Mouse (Mus musculus) limb, embryonic 10.5 days (tissue): Measurements from ENCODE around the gene Nfix. TPM values are rescaled to one million over a fixed set of nuclear protein-coding genes. Genes with fewer than 3 reads are reported as not detected.

Experiments used
- DNase-seq: peaks from one replicate; pipeline ENCODE4 v3.0.0-alpha.2; 2017; ENCODE audit warnings: low spot score
- H3K27ac ChIP-seq: fragments of 300-500 bp; sonication (generic); 2 replicates; pipeline ENCODE4 v1.5.1; 2016; ENCODE audit warnings: mild to moderate bottlenecking
- H3K27me3 ChIP-seq: fragments of 300-500 bp; sonication (generic); 2 replicates; pipeline ENCODE4 v1.6.1; 2016; ENCODE audit warnings: low read depth, mild to moderate bottlenecking; ENCODE audit not compliant: poor library complexity, severe bottlenecking
- H3K36me3 ChIP-seq: fragments of 300-500 bp; sonication (generic); 2 replicates; pipeline ENCODE4 v1.6.1; 2016; ENCODE audit warnings: mild to moderate bottlenecking, moderate library complexity
- H3K4me1 ChIP-seq: fragments of 300-500 bp; sonication (generic); 2 replicates; pipeline ENCODE4 v1.6.1; 2016
- H3K4me3 ChIP-seq: fragments of 300-500 bp; sonication (generic); 2 replicates; pipeline ENCODE4 v1.5.1; 2016; ENCODE audit warnings: mild to moderate bottlenecking, moderate library complexity
- H3K9me3 ChIP-seq: fragments of 300-500 bp; sonication (generic); replicated peaks from 2 replicates; pipeline ENCODE4 v1.6.1; 2016; ENCODE audit warnings: mild to moderate bottlenecking
- WGBS: fragments of 180-500 bp; shearing (Covaris S2); methylation state at CpG from one replicate; pipeline ENCODE4 v1.1.7; 2016; 5-methylcytosine and 5-hydroxymethylcytosine counted together
- polyA plus RNA-seq: library from polyadenylated mRNA; unstranded; fragments of >200 nt; fragmentation: Nextera tagmentation; extraction: Ambion mirVana; gene quantifications from 2 replicates; pipeline ENCODE4 v1.2.1, GENCODE M21; 2016

Nfix gene
- polyA plus RNA-seq, 1 experiment from 2014 or later, result 2.1 TPM

DNA sequence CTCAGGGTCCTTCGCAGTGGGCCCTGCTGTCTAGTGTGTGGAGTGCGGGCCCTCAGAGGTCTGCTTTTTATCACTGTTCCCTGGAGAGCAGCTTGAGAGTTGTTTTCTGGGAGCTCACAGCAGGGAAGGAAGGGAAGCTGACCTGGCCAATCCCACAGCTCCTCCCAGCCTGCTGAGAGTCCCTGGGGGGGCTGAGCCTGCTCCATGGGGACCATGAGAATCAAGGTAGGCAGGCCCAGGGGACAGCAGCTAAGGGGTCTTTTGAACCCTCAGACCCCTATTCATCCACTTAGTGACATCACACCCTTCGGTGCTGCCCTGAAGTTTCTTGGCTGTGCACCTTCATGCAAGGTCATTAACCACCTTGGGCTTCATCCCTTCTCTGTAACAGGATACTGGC is 22.6 kb upstream of the Nfix start, which contains the start of gene Dand5:
Gene Dand5, minus strand, starts transcription at position 101 of the 400 bp plus-strand sequence.
- 17% methylated on average over 3 of the region's 3 CpGs for WGBS
- H3K27ac ChIP-seq, result peak within 1 kb of the TSS; percentile 3; the same call in 1 of the 2 replicates

DNA sequence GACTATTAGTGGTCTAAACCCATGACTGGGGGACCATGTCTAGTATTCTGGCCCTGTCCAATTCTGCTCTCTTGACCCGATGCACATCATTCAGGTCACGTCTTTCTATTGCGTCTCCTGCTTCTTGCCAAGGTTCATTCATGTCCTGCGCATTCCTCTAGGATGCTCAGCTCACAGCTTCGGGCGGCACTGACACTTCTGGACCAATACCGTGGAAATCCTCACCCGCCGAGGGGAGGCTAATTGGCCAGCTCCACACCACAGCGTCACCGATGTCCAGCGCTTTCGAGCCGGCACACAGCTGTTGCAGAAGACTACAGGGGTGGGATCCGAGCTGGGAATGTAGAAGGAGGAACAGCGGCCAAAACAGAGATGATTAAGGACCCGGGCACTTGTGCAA is 16.0 kb upstream of the Nfix start:
- DNase-seq, result no peak
- H3K27me3 ChIP-seq, result peaks cover 55% of the 10 kb centered on the region
- H3K4me1 ChIP-seq, result peaks cover 17% of the 10 kb centered on the region
- no peaks in the 10 kb centered on the region for H3K36me3 ChIP-seq
- H3K9me3 ChIP-seq, result no peaks in the 10 kb centered on the region
- WGBS, result 79% methylated on average over 17 of the region's 17 CpGs
- H3K27ac ChIP-seq, result no peak overlapping the region
- no peak overlapping the region for H3K4me3 ChIP-seq

More for the DNA sequence above, 22.6 kb upstream of the Nfix start, which contains the start of gene Dand5:
- H3K4me3 ChIP-seq, result peak within 1 kb of the TSS; percentile 36
- H3K27me3 ChIP-seq, result peaks cover 13% of the 10 kb centered on the region
- H3K9me3 ChIP-seq, result no peaks in the 10 kb centered on the region
- H3K4me1 ChIP-seq, result peaks cover 23% of the 10 kb centered on the region
- no peaks in the 10 kb centered on the region for H3K36me3 ChIP-seq
- DNase-seq, result no peak

DNA sequence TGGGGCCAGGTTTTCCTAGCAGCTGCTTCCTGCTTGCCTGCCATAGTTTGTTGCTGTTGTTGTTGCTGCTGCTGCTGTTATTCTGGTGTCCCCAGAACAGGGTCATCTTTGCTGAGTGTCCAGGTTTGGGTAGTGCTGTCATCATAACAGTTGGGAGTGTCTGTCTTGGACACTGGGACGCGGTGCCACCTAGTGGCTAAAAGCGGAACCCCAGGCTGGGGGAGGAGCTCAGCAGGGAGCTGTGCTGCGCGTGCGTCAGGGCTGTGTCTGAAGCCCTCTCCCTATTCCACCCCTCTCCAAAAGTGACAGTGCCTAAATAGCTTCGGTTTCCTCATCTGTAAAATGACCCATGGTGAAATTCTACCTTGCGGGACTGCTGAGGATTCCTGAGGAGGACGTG is 15.4 kb upstream of the Nfix start:
- H3K27me3 ChIP-seq, result peaks cover 61% of the 10 kb centered on the region
- H3K4me1 ChIP-seq, result peaks cover 22% of the 10 kb centered on the region
- peak; percentile 95 for DNase-seq
- H3K36me3 ChIP-seq, result no peaks in the 10 kb centered on the region
- no peaks in the 10 kb centered on the region for H3K9me3 ChIP-seq
- 14% methylated on average over 9 of the region's 9 CpGs for WGBS
- H3K27ac ChIP-seq, result peak overlapping the region; percentile 51; the same call in 1 of the 2 replicates
- no peak overlapping the region for H3K4me3 ChIP-seq

DNA sequence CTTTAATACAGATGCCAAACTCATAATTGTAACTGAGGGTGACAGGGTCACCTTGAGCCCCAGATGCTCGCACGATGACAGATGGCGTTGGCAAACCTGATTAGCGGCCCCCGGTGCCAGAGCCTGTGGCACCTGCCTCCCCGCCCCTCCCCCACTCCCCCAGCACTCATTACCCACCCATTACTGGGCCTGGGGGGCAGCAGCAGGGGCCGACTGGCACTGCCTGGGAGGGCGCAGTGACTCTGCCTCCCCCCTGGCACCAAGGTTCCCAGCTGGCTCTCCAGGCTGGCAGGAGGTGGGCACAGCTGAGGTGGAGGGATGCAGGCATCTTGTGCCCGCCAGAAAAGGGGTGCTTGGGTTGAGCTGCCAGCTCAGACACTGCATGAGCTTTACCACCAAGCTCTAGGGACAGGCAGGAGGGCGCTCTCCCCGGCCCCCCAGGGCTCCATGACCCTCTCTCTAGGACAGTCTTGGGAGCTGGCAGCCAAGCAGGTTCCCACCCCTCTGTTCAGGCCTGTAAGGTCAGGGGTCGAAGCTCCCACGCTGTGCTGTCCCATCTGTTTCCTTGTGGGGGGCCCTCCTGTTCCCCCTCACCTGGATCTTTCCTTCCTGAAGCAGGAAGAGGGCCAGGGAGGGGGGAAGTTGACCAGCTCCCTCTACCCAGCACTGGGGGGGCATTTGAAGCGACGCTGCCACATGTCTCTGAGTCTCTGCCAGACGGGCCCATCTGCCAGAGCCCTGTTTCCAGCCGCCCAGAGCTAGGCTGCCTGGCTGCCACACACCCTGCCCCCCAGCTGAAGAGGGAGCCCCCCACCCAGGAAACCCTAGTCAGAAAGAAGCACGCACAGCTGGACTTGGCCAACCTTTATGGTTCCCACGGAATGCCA is 14.7 kb upstream of the Nfix start:
- H3K27me3 ChIP-seq, result peaks cover 67% of the 10 kb centered on the region
- H3K4me1 ChIP-seq, result peaks cover 22% of the 10 kb centered on the region
- 45% methylated on average over 19 of the region's 19 CpGs for WGBS
- peak overlapping the region; percentile 51 for H3K27ac ChIP-seq
- H3K9me3 ChIP-seq, result no peaks in the 10 kb centered on the region
- H3K4me3 ChIP-seq, result no peak overlapping the region
- DNase-seq, result no peak
- H3K36me3 ChIP-seq, result no peaks in the 10 kb centered on the region

DNA sequence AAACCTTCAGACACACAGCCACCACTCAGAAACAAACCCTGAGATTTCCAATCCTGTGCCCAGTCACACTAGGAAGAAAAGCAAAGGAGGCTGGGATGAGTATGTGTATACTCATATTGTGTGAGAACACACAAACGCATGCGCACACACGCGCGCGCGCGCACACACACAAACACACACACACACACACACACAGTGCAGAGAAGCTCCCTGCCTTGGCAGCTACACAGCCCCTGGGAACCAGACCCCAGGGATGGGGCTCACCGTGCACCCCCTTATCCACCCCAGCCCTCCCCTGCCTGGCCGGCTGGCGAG is 14.1 kb upstream of the Nfix start:
- DNase-seq, result no peak
- 89% methylated on average over 11 of the region's 11 CpGs for WGBS
- H3K27ac ChIP-seq, result no peak overlapping the region
- H3K9me3 ChIP-seq, result no peaks in the 10 kb centered on the region
- H3K4me3 ChIP-seq, result no peak overlapping the region
- H3K4me1 ChIP-seq, result peaks cover 22% of the 10 kb centered on the region
- H3K36me3 ChIP-seq, result no peaks in the 10 kb centered on the region
- peaks cover 73% of the 10 kb centered on the region for H3K27me3 ChIP-seq

DNA sequence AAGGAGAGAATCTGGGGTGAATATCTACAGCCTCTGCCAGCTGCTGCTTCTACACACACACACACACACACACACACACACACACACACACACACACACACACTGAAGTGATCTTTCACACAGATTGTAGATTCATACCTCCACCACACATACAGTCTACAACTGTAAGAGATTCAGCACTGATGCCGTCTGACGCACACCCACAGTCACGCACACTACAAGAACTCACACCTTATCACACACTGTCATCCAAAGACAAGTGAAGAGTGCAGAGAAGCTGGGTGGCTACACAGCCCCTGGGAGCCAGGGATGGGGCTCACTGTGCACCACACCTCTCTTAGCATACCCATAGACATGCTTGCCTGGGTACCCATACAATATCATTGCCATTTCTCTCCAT is 13.7 kb upstream of the Nfix start:
- peaks cover 22% of the 10 kb centered on the region for H3K4me1 ChIP-seq
- H3K4me3 ChIP-seq, result no peak overlapping the region
- H3K9me3 ChIP-seq, result no peaks in the 10 kb centered on the region
- no peaks in the 10 kb centered on the region for H3K36me3 ChIP-seq
- peaks cover 77% of the 10 kb centered on the region for H3K27me3 ChIP-seq
- 90% methylated on average over 3 of the region's 3 CpGs for WGBS
- no peak for DNase-seq
- H3K27ac ChIP-seq, result no peak overlapping the region

DNA sequence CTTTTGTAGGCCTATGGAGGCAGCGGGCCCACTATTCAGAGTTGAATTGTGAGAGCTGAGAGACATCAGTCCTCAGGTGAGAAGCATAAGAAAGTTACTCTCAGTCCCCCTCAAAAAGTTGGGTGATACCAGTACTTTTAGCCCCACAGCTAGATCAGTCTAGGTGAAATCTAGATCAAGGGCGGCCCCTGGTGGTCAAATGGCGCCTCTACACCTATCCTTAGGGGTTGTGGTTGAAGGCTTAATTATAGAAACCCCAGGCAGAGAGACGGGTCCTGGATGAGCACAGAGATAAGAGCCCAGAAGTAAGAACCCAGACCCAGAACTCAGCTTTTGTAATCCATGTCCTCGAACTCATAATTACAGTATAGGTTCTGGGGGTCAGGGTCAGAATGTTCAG is 12.9 kb upstream of the Nfix start:
- peaks cover 22% of the 10 kb centered on the region for H3K4me1 ChIP-seq
- peak; percentile 88 for DNase-seq
- H3K36me3 ChIP-seq, result no peaks in the 10 kb centered on the region
- H3K27me3 ChIP-seq, result peaks cover 84% of the 10 kb centered on the region
- no peak overlapping the region for H3K27ac ChIP-seq
- WGBS, result 2% methylated on average over 5 of the region's 5 CpGs
- H3K4me3 ChIP-seq, result no peak overlapping the region
- H3K9me3 ChIP-seq, result no peaks in the 10 kb centered on the region

DNA sequence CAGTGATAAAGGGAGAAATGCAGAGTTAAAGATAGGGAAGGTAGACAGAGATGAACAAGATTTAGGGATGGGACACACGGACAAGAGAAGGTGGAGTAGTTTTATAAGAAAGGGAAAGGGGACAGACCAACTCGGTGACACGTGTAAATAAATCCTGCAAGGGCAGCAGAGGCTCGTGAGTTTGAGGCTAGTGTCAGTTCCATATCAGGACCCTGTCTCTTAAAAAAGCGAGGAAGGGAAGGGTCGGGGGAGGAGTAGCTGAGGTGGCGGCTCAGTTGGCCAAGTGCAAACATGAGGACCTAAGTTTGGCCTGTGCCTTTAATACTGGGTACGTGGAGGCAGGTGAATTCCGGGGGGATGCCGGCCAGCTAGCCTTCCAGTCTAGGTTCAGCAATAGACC is 11.2 kb upstream of the Nfix start:
- Histone ChIP-seq H3K4me3 (peak overlapping the region; percentile 45), H3K27me3 (peaks cover 95% of the 10 kb centered on the region), H3K36me3 (no peaks in the 10 kb centered on the region), H3K9me3 (no peaks in the 10 kb centered on the region), H3K4me1 (peaks cover 22% of the 10 kb centered on the region), H3K27ac (peak overlapping the region; percentile 63)
- DNase-seq, result no peak
- WGBS, result 27% methylated on average over 10 of the region's 10 CpGs

DNA sequence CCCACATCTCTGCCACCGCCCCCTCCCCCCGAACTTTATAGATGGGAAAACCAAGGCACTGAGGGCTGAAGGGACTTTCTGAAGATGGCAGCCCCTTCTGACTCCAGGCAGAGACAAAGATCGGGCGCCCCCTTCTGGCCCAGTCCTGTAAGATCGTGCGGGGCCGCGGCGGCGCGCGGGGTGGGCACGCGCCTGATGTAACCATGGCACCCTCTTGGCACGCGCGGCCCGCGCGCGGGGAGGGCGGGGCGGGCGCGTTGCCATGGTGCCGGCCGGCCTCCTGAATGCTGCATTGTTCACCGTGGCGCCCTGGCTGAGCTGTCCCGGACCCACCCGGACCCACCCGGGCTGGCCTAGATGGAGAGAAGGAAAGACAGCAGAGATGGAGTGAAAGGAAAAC is 10.8 kb upstream of the Nfix start:
- under 1% methylated on average over 32 of the region's 32 CpGs for WGBS
- peak overlapping the region; percentile 63 for H3K27ac ChIP-seq
- H3K27me3 ChIP-seq, result peaks cover 95% of the 10 kb centered on the region

DNA sequence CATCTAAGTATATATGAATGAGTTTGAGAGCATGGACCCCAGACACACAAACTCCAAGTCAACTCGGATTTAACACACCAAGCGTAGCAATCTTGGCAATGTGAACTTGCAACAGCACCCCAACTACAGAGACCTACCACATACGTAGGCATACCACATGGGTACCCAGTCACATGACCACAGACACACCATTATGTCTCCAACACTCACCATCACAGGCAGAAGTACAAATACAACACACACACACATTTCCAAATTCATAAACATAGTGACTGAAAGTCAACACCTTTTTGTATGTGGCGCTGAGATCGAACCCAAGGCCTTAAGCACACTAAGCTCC is 9.8 kb upstream of the Nfix start:
- peaks cover 16% of the 10 kb centered on the region for H3K4me1 ChIP-seq
- no peak overlapping the region for H3K27ac ChIP-seq
- DNase-seq, result no peak
- no peaks in the 10 kb centered on the region for H3K36me3 ChIP-seq
- 81% methylated on average over 5 of the region's 5 CpGs for WGBS
- H3K4me3 ChIP-seq, result no peak overlapping the region
- H3K9me3 ChIP-seq, result no peaks in the 10 kb centered on the region
- H3K27me3 ChIP-seq, result peaks cover 97% of the 10 kb centered on the region

More for the DNA sequence above, 10.8 kb upstream of the Nfix start:
- Histone ChIP-seq H3K36me3 (no peaks in the 10 kb centered on the region), H3K9me3 (no peaks in the 10 kb centered on the region), H3K4me1 (peaks cover 22% of the 10 kb centered on the region), H3K4me3 (peak overlapping the region; percentile 45)
- DNase-seq, result peak; percentile 95

DNA sequence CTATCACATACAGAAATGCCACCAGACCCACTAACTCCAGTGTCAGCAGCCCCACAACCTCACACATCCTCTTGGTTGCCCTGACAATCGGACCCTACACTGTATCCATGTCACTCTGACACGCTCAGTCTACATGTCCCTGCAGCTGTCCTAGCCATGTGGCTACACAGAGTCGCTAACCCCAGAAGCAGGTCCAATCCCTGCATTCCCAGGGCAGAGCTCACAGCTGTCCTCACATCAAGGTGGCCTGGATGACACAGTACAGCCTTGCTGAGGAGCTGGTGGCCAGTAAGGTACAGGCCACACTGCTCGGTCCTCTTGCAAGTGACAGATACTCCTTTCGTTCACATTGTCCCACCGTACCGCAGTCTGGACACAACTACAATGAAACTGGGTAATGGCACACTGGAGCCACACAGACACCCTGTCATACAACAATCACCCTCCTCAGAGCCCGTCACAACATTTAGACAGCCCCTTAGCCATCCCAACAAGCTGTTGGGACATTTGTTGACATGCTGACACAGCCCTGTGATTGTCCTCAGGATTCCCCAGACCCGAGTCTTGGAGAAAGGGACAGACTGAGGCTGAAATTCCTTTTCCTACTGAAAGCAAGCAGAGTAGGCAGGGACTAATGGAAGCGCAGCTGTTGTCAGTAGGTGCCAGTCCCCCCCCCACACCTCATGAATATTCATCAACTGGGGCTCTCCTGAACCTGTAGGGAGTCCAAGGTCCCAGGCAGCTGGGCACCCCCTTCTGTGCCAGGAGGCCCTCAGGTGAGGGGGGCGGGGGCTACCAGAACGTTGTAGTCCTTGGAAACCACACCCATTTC is 9.2 kb upstream of the Nfix start:
- peaks cover 97% of the 10 kb centered on the region for H3K27me3 ChIP-seq

DNA sequence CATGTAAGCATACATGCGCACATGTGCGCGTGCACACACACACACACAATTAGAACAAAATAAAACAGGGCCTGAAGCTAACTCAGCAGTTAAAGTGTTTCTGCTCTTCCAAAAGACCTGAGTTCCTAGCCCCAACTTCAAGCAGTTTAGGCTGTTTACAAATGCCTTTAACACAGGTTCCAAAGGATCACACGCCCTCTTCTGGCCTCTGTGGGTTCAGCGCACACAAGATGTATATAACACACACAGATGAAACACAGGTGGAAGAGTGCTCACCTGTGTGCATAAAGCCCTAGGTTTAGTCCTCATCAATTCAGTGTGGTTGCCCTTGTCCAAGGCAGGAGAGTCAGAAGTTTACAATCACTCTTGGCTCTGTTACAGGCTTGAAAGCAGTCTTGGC is 5.9 kb upstream of the Nfix start:
- Histone ChIP-seq H3K27ac (no peak overlapping the region), H3K9me3 (no peaks in the 10 kb centered on the region), H3K4me3 (no peak overlapping the region), H3K36me3 (no peaks in the 10 kb centered on the region), H3K27me3 (peaks cover 97% of the 10 kb centered on the region), H3K4me1 (peaks cover 11% of the 10 kb centered on the region)
- 93% methylated on average over 5 of the region's 5 CpGs for WGBS
- DNase-seq, result no peak

More for the DNA sequence above, 9.2 kb upstream of the Nfix start:
- Histone ChIP-seq H3K9me3 (no peaks in the 10 kb centered on the region), H3K36me3 (no peaks in the 10 kb centered on the region), H3K4me3 (no peak overlapping the region), H3K4me1 (peaks cover 10% of the 10 kb centered on the region), H3K27ac (no peak overlapping the region)
- 61% methylated on average over 12 of the region's 12 CpGs for WGBS
- no peak for DNase-seq
